Mouse (Mus musculus) intestine, embryonic 15.5 days (tissue): ENCODE measurements around the gene Rassf4. TPM values are rescaled to one million over a fixed set of nuclear protein-coding genes. Genes with fewer than 3 reads are reported as not detected.

Experiments
- ATAC-seq: fragments of 200-750 bp; cut with Nextera tagmentation; 2 replicates; pipeline ENCODE4 v1.8.0; 2017; ENCODE audit warnings: moderate TSS enrichment, moderate library complexity
- H3K27ac ChIP-seq: fragments of 300-500 bp; sonication (generic); 2 replicates; pipeline ENCODE4 v1.5.1; 2015; ENCODE audit warnings: mild to moderate bottlenecking, inconsistent platforms
- H3K27me3 ChIP-seq: fragments of 300-500 bp; sonication (generic); replicated peaks from 2 replicates; pipeline ENCODE4 v1.6.1; 2015; ENCODE audit warnings: inconsistent platforms
- H3K36me3 ChIP-seq: fragments of 300-500 bp; sonication (generic); 2 replicates; pipeline ENCODE4 v1.6.1; 2015; ENCODE audit warnings: inconsistent platforms
- H3K4me1 ChIP-seq: fragments of 300-500 bp; sonication (generic); replicated peaks from 2 replicates; pipeline ENCODE4 v1.6.1; 2015; ENCODE audit warnings: inconsistent platforms
- H3K4me2 ChIP-seq: fragments of 300-500 bp; sonication (generic); replicated peaks from 2 replicates; pipeline ENCODE4 v1.6.1; 2015; ENCODE audit warnings: mild to moderate bottlenecking, inconsistent platforms
- H3K4me3 ChIP-seq: fragments of 300-500 bp; sonication (generic); replicated peaks from 2 replicates; pipeline ENCODE4 v1.5.1; 2015; ENCODE audit warnings: inconsistent platforms
- H3K9ac ChIP-seq: fragments of 300-500 bp; sonication (generic); 2 replicates; pipeline ENCODE4 v1.6.1; 2015; ENCODE audit warnings: inconsistent platforms
- H3K9me3 ChIP-seq: fragments of 300-500 bp; sonication (generic); 2 replicates; pipeline ENCODE4 v1.6.1; 2016; ENCODE audit warnings: inconsistent platforms
- WGBS: fragments of 180-500 bp; shearing (Covaris S2); methylation state at CpG from one replicate; pipeline ENCODE4 v1.1.7; 2015; 5-methylcytosine and 5-hydroxymethylcytosine counted together
- polyA plus RNA-seq: library from polyadenylated mRNA; unstranded; fragments of >200 nt; fragmentation: Nextera tagmentation; extraction: Ambion mirVana; gene quantifications from 2 replicates; pipeline ENCODE4 v1.2.1, GENCODE M21; 2015

Rassf4 gene
- polyA plus RNA-seq, 1 experiment from 2014 or later = 11.3 TPM

GRCm38 (mm10) chr6:116670144-116670543 lies 3.6 kb downstream of the Rassf4 start:
- H3K27ac ChIP-seq = no peak overlapping the region
- no peaks in the 10 kb centered on the region for H3K36me3 ChIP-seq
- WGBS = 72% methylated on average over 6 of the region's 6 CpGs
- no peak overlapping the region for H3K4me2 ChIP-seq
- H3K27me3 ChIP-seq = no peaks in the 10 kb centered on the region
- H3K4me3 ChIP-seq = no peak overlapping the region
- H3K4me1 ChIP-seq = peaks cover 33% of the 10 kb centered on the region
- no peaks in the 10 kb centered on the region for H3K9me3 ChIP-seq
- ATAC-seq = no peak
- H3K9ac ChIP-seq = no peak overlapping the region

- H3K27me3 ChIP-seq = no peaks in the 10 kb centered on the region
- no peak overlapping the region for H3K4me3 ChIP-seq
- no peaks in the 10 kb centered on the region for H3K9me3 ChIP-seq
- no peak overlapping the region for H3K9ac ChIP-seq
- no peak for ATAC-seq
- peaks cover 28% of the 10 kb centered on the region for H3K4me1 ChIP-seq
- no peaks in the 10 kb centered on the region for H3K36me3 ChIP-seq
- WGBS = 44% methylated on average over 11 of the region's 11 CpGs
- H3K27ac ChIP-seq = no peak overlapping the region
- H3K4me2 ChIP-seq = no peak overlapping the region
These were observed 4.9 kb downstream of the Rassf4 start for GRCm38 (mm10) chr6:116668682-116669470.

GRCm38 (mm10) chr6:116667382-116667781 lies 6.4 kb downstream of the Rassf4 start:
- 79% methylated on average over 3 of the region's 3 CpGs for WGBS

GRCm38 (mm10) chr6:116666892-116667291 lies 6.9 kb downstream of the Rassf4 start:
- Histone ChIP-seq H3K36me3 (no peaks in the 10 kb centered on the region), H3K4me2 (no peak overlapping the region), H3K9me3 (no peaks in the 10 kb centered on the region), H3K4me3 (no peak overlapping the region), H3K9ac (no peak overlapping the region), H3K27ac (no peak overlapping the region), H3K27me3 (no peaks in the 10 kb centered on the region), H3K4me1 (peaks cover 16% of the 10 kb centered on the region)
- 70% methylated on average over 3 of the region's 3 CpGs for WGBS
- ATAC-seq = no peak

More at GRCm38 (mm10) chr6:116667382-116667781, 6.4 kb downstream of the Rassf4 start:
- Histone ChIP-seq H3K9ac (no peak overlapping the region), H3K9me3 (no peaks in the 10 kb centered on the region), H3K27ac (no peak overlapping the region), H3K4me1 (peaks cover 20% of the 10 kb centered on the region), H3K4me3 (no peak overlapping the region), H3K36me3 (no peaks in the 10 kb centered on the region), H3K4me2 (no peak overlapping the region), H3K27me3 (no peaks in the 10 kb centered on the region)
- ATAC-seq = no peak

GRCm38 (mm10) chr6:116666085-116666750 lies 7.5 kb downstream of the Rassf4 start:
- Histone ChIP-seq H3K4me3 (no peak overlapping the region), H3K4me2 (no peak overlapping the region), H3K9ac (no peak overlapping the region), H3K4me1 (peaks cover 12% of the 10 kb centered on the region), H3K27me3 (no peaks in the 10 kb centered on the region), H3K9me3 (no peaks in the 10 kb centered on the region), H3K36me3 (no peaks in the 10 kb centered on the region), H3K27ac (no peak overlapping the region)
- no peak for ATAC-seq
- WGBS = 88% methylated on average over 12 of the region's 12 CpGs

- no peak overlapping the region for H3K27ac ChIP-seq
- H3K4me2 ChIP-seq = no peak overlapping the region
- H3K4me1 ChIP-seq = no peaks in the 10 kb centered on the region
- no peak overlapping the region for H3K4me3 ChIP-seq
- no peaks in the 10 kb centered on the region for H3K27me3 ChIP-seq
- H3K36me3 ChIP-seq = no peaks in the 10 kb centered on the region
- H3K9ac ChIP-seq = no peak overlapping the region
- 78% methylated on average over 3 of the region's 3 CpGs for WGBS
- no peak for ATAC-seq
- H3K9me3 ChIP-seq = no peaks in the 10 kb centered on the region
These were observed 8.9 kb downstream of the Rassf4 start for GRCm38 (mm10) chr6:116664830-116665229.

- Histone ChIP-seq H3K36me3 (no peaks in the 10 kb centered on the region), H3K9me3 (no peaks in the 10 kb centered on the region), H3K4me2 (no peak overlapping the region), H3K4me3 (no peak overlapping the region), H3K27ac (0 out of 2 replicates have a peak overlapping the region, but pooled peaks have one; percentile 17), H3K9ac (no peak overlapping the region), H3K4me1 (no peaks in the 10 kb centered on the region), H3K27me3 (no peaks in the 10 kb centered on the region)
- 83% methylated on average over 6 of the region's 6 CpGs for WGBS
- ATAC-seq = no peak
These were observed 9.7 kb downstream of the Rassf4 start for GRCm38 (mm10) chr6:116664031-116664430.

GRCm38 (mm10) chr6:116663364-116663763 lies 10.4 kb downstream of the Rassf4 start:
- Histone ChIP-seq H3K9ac (no peak overlapping the region), H3K27me3 (no peaks in the 10 kb centered on the region), H3K36me3 (no peaks in the 10 kb centered on the region), H3K4me1 (no peaks in the 10 kb centered on the region), H3K9me3 (no peaks in the 10 kb centered on the region), H3K4me3 (no peak overlapping the region), H3K27ac (no peak overlapping the region), H3K4me2 (no peak overlapping the region)
- WGBS = 84% methylated on average over 2 of the region's 2 CpGs
- ATAC-seq = no peak

GRCm38 (mm10) chr6:116653684-116654454 lies 19.9 kb downstream of the Rassf4 start:
- Histone ChIP-seq H3K9ac (no peak overlapping the region), H3K36me3 (no peaks in the 10 kb centered on the region), H3K4me3 (no peak overlapping the region), H3K9me3 (no peaks in the 10 kb centered on the region), H3K27ac (no peak overlapping the region), H3K4me1 (peaks cover 11% of the 10 kb centered on the region; the same call in 1 of the 2 replicates), H3K27me3 (no peaks in the 10 kb centered on the region), H3K4me2 (no peak overlapping the region)
- 59% methylated on average over 9 of the region's 9 CpGs for WGBS
- ATAC-seq = peak; percentile 67

- Histone ChIP-seq H3K4me1 (peaks cover 11% of the 10 kb centered on the region; the same call in 1 of the 2 replicates), H3K9me3 (no peaks in the 10 kb centered on the region), H3K9ac (no peak overlapping the region), H3K27me3 (no peaks in the 10 kb centered on the region), H3K4me3 (no peak overlapping the region), H3K4me2 (no peak overlapping the region), H3K36me3 (no peaks in the 10 kb centered on the region), H3K27ac (no peak overlapping the region)
- ATAC-seq = no peak
- WGBS = 81% methylated on average over 3 of the region's 3 CpGs
These were observed 20.6 kb downstream of the Rassf4 start for GRCm38 (mm10) chr6:116653191-116653590.

GRCm38 (mm10) chr6:116651437-116652118 lies 22.2 kb downstream of the Rassf4 start:
- Histone ChIP-seq H3K9ac (no peak overlapping the region; the same call in 1 of the 2 replicates), H3K4me2 (no peak overlapping the region), H3K27me3 (no peaks in the 10 kb centered on the region), H3K9me3 (no peaks in the 10 kb centered on the region), H3K36me3 (no peaks in the 10 kb centered on the region), H3K4me1 (peaks cover 14% of the 10 kb centered on the region; the same call in 1 of the 2 replicates), H3K27ac (no peak overlapping the region), H3K4me3 (no peak overlapping the region; the same call in 1 of the 2 replicates)
- ATAC-seq = no peak
- WGBS = 70% methylated on average over 20 of the region's 20 CpGs
